Mouse (Mus musculus) layer of hippocampus, adult 18-20 months (tissue): ENCODE results near the gene Nipsnap1. TPM values are rescaled to one million over a fixed set of nuclear protein-coding genes. Genes with fewer than 3 reads are reported as not detected.

Source experiments
- DNase-seq, 2 experiments: peaks; one replicate each; pipeline ENCODE4 v3.0.0; 2022; ENCODE audit warnings: low spot score in 2 of 2
- long read RNA-seq: library from polyadenylated mRNA; stranded (forward); transcript quantifications from one replicate; pipeline ENCODE4 v2.0.0, GENCODE M21; 2021
- total RNA-seq, 2 experiments: library from RNA; stranded (reverse); gene quantifications; 2 replicates each; pipeline ENCODE4 v1.2.3; 2021

The Nipsnap1 gene
- total RNA-seq, result 10 to 100 TPM; 90.6 to 97.0 TPM
- long read RNA-seq, transcript Nipsnap1-201 (10 exons, 1,926 nt), result major isoform, 73 of 82 reads
- long read RNA-seq, partial matches to known transcripts, result 3 of 82 reads
- long read RNA-seq, other reads (novel, unspliced or antisense), result 6 of 82 reads

GRCm38 (mm10) chr11:4873755-4874475, at the start of gene Nipsnap1:
Nipsnap1 (plus strand) TSS chr11:4873951.
- DNase-seq, result peak; percentile 70 to 87

- no peak for DNase-seq
Measured at GRCm38 (mm10) chr11:4826152-4826778, 47.5 kb upstream of the Nipsnap1 start.

- DNase-seq, result no peak
Measured at GRCm38 (mm10) chr11:4827340-4827739, 46.4 kb upstream of the Nipsnap1 start.

- peak in 1 of 2 experiments; percentile 44 for DNase-seq
Measured at GRCm38 (mm10) chr11:4827916-4828315, 45.8 kb upstream of the Nipsnap1 start.

GRCm38 (mm10) chr11:4831066-4831465, 42.7 kb upstream of the Nipsnap1 start:
- no peak for DNase-seq

GRCm38 (mm10) chr11:4833295-4833939, 40.3 kb upstream of the Nipsnap1 start:
- no peak for DNase-seq

- DNase-seq, result no peak
Measured at GRCm38 (mm10) chr11:4835436-4835835, 38.3 kb upstream of the Nipsnap1 start.

GRCm38 (mm10) chr11:4836755-4837154, 37.0 kb upstream of the Nipsnap1 start:
- peak in 1 of 2 experiments; percentile 61 for DNase-seq

- DNase-seq, result no peak
Measured at GRCm38 (mm10) chr11:4837342-4837741, 36.4 kb upstream of the Nipsnap1 start.

- DNase-seq, result no peak
Measured at GRCm38 (mm10) chr11:4838235-4838634, 35.5 kb upstream of the Nipsnap1 start.

- no peak for DNase-seq
Measured at GRCm38 (mm10) chr11:4840942-4841526, 32.7 kb upstream of the Nipsnap1 start.

- peak in 1 of 2 experiments; percentile 25 for DNase-seq
Measured at GRCm38 (mm10) chr11:4848483-4849248, 25.1 kb upstream of the Nipsnap1 start.

- DNase-seq, result peak; percentile 98 to 100
Measured at GRCm38 (mm10) chr11:4849258-4849943, 24.4 kb upstream of the Nipsnap1 start, which contains the start of gene Nf2. Nf2 (minus strand) TSS chr11:4849536.

GRCm38 (mm10) chr11:4850404-4850803, 23.3 kb upstream of the Nipsnap1 start:
- no peak for DNase-seq

- DNase-seq, result no peak
Measured at GRCm38 (mm10) chr11:4853021-4853420, 20.7 kb upstream of the Nipsnap1 start.

GRCm38 (mm10) chr11:4854181-4854580, 19.6 kb upstream of the Nipsnap1 start:
- no peak for DNase-seq

GRCm38 (mm10) chr11:4858416-4858815, 15.3 kb upstream of the Nipsnap1 start:
- DNase-seq, result no peak

- no peak for DNase-seq
Measured at GRCm38 (mm10) chr11:4860986-4861385, 12.8 kb upstream of the Nipsnap1 start.

GRCm38 (mm10) chr11:4861816-4862604, 11.7 kb upstream of the Nipsnap1 start:
- no peak for DNase-seq
